Mouse (Mus musculus) cerebellum, adult 2 months (tissue): ENCODE results near the gene Thbd.

ENCODE experiments used
- CTCF ChIP-seq: fragments of 200-500 bp; IDR thresholded peaks from 2 replicates; pipeline ENCODE4 v1.5.1; 2011; ENCODE audit warnings: low read depth, mild to moderate bottlenecking, control low read depth, low read length, moderate library complexity, borderline replicate concordance; ENCODE audit not compliant: insufficient read depth
- POLR2A ChIP-seq: fragments of 200-500 bp; IDR thresholded peaks from 2 replicates; pipeline ENCODE4 v1.6.1; 2011; ENCODE audit warnings: low read length, control low read depth, borderline replicate concordance; ENCODE audit not compliant: insufficient read depth

- TF ChIP-seq POLR2A (no peak), CTCF (no peak)
Measured at GRCm38 (mm10) chr2:148357145-148357544, 50.8 kb downstream of the Thbd start.
